Mouse (Mus musculus): ENCODE results near the gene Ube2v1. TPM values are rescaled to one million over a fixed set of nuclear protein-coding genes. Genes with fewer than 3 reads are reported as not detected.

The Ube2v1 gene
- polyA plus RNA-seq, 1 experiment from 2014 or later: 280 TPM

DNA sequence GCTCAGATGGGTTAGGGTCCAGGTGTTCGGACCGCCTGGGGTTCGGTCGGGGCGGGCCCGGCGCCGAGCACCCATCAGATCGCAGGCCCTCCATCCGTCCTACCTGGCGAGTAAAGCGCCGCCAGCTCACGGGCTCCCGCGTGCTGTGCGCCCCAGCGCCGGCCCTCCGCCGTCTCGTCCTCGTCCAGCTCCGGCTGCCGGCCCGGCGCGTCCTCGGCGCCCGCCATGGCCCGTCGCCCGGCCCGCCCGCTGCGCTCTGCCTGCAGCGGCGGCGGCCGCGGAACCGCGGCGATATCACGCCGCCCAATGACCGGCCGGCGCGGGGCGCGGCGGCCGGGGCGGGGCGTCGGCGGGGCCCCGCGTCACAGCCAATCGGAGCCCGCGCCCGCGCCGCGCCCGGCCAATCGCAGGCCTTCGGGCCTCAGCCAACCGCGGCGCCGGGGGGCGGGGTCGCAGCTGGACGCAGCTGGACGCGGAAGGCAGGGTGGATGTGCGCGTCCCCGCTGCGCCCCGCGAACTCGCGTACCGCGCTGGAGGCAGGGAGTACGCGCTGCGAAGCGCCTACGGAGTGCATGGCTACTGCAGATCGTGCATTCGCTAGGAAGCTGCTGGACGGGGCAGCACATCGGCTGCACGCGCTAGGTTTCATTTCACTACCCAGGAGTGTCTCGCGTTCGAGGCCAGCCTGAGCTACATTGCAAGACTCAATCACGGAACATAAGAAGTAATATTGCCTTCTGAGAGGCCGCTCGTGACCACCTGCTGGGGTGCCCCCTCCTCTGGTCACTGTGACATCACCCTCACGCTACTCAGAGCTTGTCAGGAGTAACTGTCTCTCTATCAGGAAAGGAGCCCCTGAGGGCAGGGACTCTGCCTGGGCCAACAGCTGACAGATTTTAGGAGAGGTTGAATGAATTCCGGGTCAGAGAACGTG is 29.6 kb upstream of the Ube2v1 start, which contains the start of gene Gm20431:
Gm20431 (minus strand) TSS at position 227 of the 934 bp plus-strand sequence.
- Histone ChIP-seq H3K27me3 (peaks cover 7% of the 10 kb centered on the region; the same call in 1 of the 2 replicates), H3K4me2 (peak within 1 kb of the TSS; percentile 91), H3K9me3 (no peaks in the 10 kb centered on the region), H3K4me3 (peak within 1 kb of the TSS; percentile 88), H3K36me3 (no peaks in the 10 kb centered on the region), H3K4me1 (peaks cover 39% of the 10 kb centered on the region), H3K27ac (peak within 1 kb of the TSS; percentile 74), H3K9ac (peak within 1 kb of the TSS; percentile 92)
- under 1% methylated on average over 106 of the region's 110 CpGs for WGBS
- ATAC-seq (ENCODE audit: borderline replicate concordance, extremely low read depth, low FRiP score, low TSS enrichment): peak; percentile 95

- Histone ChIP-seq H3K4me2 (peak overlapping the region; percentile 91), H3K36me3 (no peaks in the 10 kb centered on the region), H3K27me3 (peaks cover 7% of the 10 kb centered on the region; the same call in 1 of the 2 replicates), H3K27ac (peak overlapping the region; percentile 74; the same call in 1 of the 2 replicates), H3K4me1 (peaks cover 39% of the 10 kb centered on the region), H3K9ac (peak overlapping the region; percentile 92), H3K4me3 (peak overlapping the region; percentile 88), H3K9me3 (no peaks in the 10 kb centered on the region)
- WGBS: under 1% methylated on average over 12 of the region's 12 CpGs
- ATAC-seq (ENCODE audit: borderline replicate concordance, extremely low read depth, low FRiP score, low TSS enrichment): no peak
Measured at GRCm38 (mm10) chr2:167660611-167660971, 28.7 kb upstream of the Ube2v1 start.

- peaks cover 39% of the 10 kb centered on the region for H3K4me1 ChIP-seq
- WGBS: 19% methylated on average over 13 of the region's 13 CpGs
- H3K4me3 ChIP-seq: peak overlapping the region; percentile 88
- H3K4me2 ChIP-seq: peak overlapping the region; percentile 91
- H3K9ac ChIP-seq: peak overlapping the region; percentile 92
- peaks cover 7% of the 10 kb centered on the region; the same call in 1 of the 2 replicates for H3K27me3 ChIP-seq
- H3K27ac ChIP-seq: peak overlapping the region; percentile 74
- no peaks in the 10 kb centered on the region for H3K9me3 ChIP-seq
- no peak for ATAC-seq (ENCODE audit: borderline replicate concordance, extremely low read depth, low FRiP score, low TSS enrichment)
- no peaks in the 10 kb centered on the region for H3K36me3 ChIP-seq
Measured at GRCm38 (mm10) chr2:167659847-167660610, 28.1 kb upstream of the Ube2v1 start.

DNA sequence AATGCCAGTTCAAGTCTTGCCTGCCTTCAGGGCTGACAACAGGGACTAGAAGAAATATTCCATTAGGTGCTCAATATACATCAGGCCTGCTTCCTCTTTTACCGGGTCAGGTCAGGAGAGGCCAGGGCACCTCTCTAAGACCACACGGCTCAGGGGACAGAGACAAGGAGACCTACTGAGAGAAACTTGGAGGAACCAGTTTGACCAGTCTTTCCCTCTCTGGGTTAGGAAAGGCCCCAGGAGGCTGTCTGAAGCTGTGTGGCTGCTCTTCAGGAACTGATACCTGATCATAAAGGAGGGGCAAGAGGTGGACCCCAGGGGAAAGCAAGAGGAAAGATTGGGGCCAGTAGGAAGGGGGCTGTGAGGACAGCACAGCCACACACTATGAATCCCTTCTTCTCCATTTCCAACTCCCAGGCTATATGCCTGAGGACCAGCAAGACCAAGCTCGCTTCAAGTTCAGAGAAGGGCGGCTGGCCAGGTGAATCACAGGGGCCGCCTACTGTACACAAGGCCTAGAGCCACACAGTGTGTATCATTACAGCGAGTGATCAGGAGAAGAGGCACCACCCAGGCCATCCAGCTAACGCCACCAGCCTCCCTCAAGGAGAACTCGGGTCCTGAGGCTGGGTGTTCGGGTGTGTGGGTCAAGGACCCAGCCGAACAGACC is 27.4 kb upstream of the Ube2v1 start:
- no peak for ATAC-seq (ENCODE audit: borderline replicate concordance, extremely low read depth, low FRiP score, low TSS enrichment)
- Histone ChIP-seq H3K27ac (peak overlapping the region; percentile 74), H3K27me3 (peaks cover 7% of the 10 kb centered on the region; the same call in 1 of the 2 replicates), H3K4me3 (peak overlapping the region; percentile 88), H3K9me3 (no peaks in the 10 kb centered on the region), H3K4me1 (peaks cover 39% of the 10 kb centered on the region), H3K36me3 (peaks cover 2% of the 10 kb centered on the region; the same call in 1 of the 2 replicates), H3K4me2 (peak overlapping the region; percentile 91), H3K9ac (peak overlapping the region; percentile 92; the same call in 1 of the 2 replicates)
- 53% methylated on average over 10 of the region's 10 CpGs for WGBS

DNA sequence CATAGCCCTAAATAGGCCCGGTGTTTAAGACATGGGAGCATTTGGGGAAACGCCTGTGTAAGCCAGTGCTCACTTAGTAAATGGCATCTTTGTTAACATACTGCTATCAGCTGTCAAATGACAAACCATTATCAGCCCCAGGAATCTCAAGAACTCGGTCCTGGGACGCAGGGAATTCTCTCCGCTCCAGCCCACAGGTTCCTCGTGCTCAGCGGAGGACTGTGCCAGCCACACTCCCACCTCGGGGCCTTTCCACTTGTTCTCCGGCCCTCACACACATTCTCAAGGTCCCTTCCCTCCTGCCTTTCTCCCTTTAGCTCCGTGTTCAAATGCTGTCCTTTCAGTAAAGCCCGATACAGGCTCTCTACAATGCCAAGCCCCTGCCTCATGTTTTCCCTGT is 26.8 kb upstream of the Ube2v1 start:
- 48% methylated on average over 11 of the region's 11 CpGs for WGBS
- Histone ChIP-seq H3K27me3 (peaks cover 7% of the 10 kb centered on the region; the same call in 1 of the 2 replicates), H3K9me3 (no peaks in the 10 kb centered on the region), H3K4me2 (peak overlapping the region; percentile 91), H3K4me1 (peaks cover 39% of the 10 kb centered on the region), H3K9ac (no peak overlapping the region), H3K4me3 (no peak overlapping the region), H3K27ac (peak overlapping the region; percentile 12; the same call in 1 of the 2 replicates), H3K36me3 (peaks cover 6% of the 10 kb centered on the region; the same call in 1 of the 2 replicates)
- no peak for ATAC-seq (ENCODE audit: borderline replicate concordance, extremely low read depth, low FRiP score, low TSS enrichment)

DNA sequence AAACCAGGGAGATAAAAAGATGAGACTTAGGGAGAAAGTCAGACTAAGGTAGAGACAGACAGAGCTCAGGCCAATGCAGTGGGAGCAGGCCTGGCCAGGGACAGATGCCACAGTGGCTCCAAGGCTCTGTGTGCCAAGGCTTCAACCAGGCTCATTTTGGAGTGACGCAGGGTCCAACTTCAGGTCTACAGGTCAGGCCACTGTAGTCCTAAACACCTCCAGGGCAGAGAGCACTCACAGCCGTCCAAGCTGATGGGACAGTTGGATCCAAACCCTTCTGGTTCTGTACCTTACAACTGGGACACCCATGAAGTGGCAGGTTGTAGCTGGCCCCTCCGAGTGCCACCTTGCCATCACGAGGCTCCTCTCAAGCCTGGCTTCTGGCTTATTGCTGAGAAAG is 26.1 kb upstream of the Ube2v1 start:
- Histone ChIP-seq H3K4me3 (no peak overlapping the region), H3K27me3 (peaks cover 7% of the 10 kb centered on the region; the same call in 1 of the 2 replicates), H3K4me2 (no peak overlapping the region), H3K36me3 (peaks cover 6% of the 10 kb centered on the region; the same call in 1 of the 2 replicates), H3K9ac (peak overlapping the region; percentile 34), H3K27ac (no peak overlapping the region), H3K9me3 (no peaks in the 10 kb centered on the region), H3K4me1 (peaks cover 39% of the 10 kb centered on the region)
- ATAC-seq (ENCODE audit: borderline replicate concordance, extremely low read depth, low FRiP score, low TSS enrichment): no peak
- 84% methylated on average over 4 of the region's 4 CpGs for whole genome bisulfite sequencing

GRCm38 (mm10) chr2:167656629-167657478 is 25.0 kb upstream of the Ube2v1 start:
- ATAC-seq (ENCODE audit: borderline replicate concordance, extremely low read depth, low FRiP score, low TSS enrichment): no peak
- Histone ChIP-seq H3K27me3 (no peaks in the 10 kb centered on the region), H3K4me2 (no peak overlapping the region), H3K36me3 (peaks cover 6% of the 10 kb centered on the region; the same call in 1 of the 2 replicates), H3K4me1 (peaks cover 33% of the 10 kb centered on the region), H3K4me3 (no peak overlapping the region), H3K27ac (0 out of 2 replicates have a peak overlapping the region, but pooled peaks have one; percentile 22), H3K9ac (no peak overlapping the region), H3K9me3 (no peaks in the 10 kb centered on the region)
- WGBS: 79% methylated on average over 16 of the region's 16 CpGs

DNA sequence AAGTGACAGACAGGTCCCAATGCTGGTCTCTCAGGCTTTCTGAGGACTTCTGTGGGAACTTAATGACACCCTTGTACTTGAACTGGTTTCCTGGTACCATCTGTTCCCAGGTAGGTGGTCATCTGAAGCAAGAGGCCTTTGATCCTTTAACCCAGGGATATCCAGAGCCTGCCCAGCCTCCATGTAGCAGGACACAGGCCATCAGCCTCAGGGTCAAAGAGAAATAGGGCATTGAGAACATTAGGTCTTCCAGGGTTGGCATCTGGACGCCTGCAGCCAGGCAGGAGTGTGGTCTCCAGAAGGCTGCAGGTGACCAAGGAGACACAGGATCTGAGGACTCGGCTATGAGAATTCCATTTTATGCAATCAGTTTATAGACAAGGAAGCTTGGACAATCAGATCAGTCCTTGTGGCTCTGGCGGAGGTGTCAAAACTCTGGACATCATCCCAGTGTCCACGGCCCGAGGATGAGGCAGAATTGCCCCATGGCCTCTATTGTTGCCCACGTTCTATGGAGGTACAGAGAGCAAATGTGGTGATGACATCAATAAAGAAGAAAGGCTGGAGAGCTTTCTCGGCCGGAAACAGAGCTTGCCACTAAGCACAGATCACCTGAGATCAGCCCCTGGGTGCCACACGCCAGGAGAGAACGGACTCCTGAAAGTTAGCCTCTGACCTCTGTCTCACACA is 23.2 kb upstream of the Ube2v1 start:
- H3K4me1 ChIP-seq: peaks cover 22% of the 10 kb centered on the region
- WGBS: 84% methylated on average over 10 of the region's 10 CpGs

GRCm38 (mm10) chr2:167652694-167653093 is 20.8 kb upstream of the Ube2v1 start:
- H3K4me3 ChIP-seq: no peak overlapping the region
- H3K4me1 ChIP-seq: no peaks in the 10 kb centered on the region
- H3K27ac ChIP-seq: no peak overlapping the region
- no peak overlapping the region for H3K4me2 ChIP-seq
- no peaks in the 10 kb centered on the region for H3K27me3 ChIP-seq
- WGBS: 48% methylated on average over 7 of the region's 7 CpGs
- H3K36me3 ChIP-seq: peaks cover 13% of the 10 kb centered on the region
- ATAC-seq (ENCODE audit: borderline replicate concordance, extremely low read depth, low FRiP score, low TSS enrichment): no peak
- no peaks in the 10 kb centered on the region for H3K9me3 ChIP-seq
- H3K9ac ChIP-seq: no peak overlapping the region

More for the DNA sequence above, 23.2 kb upstream of the Ube2v1 start:
- Histone ChIP-seq H3K36me3 (peaks cover 6% of the 10 kb centered on the region; the same call in 1 of the 2 replicates), H3K27ac (no peak overlapping the region), H3K27me3 (no peaks in the 10 kb centered on the region), H3K9ac (no peak overlapping the region), H3K9me3 (no peaks in the 10 kb centered on the region), H3K4me2 (no peak overlapping the region), H3K4me3 (no peak overlapping the region)
- ATAC-seq (ENCODE audit: borderline replicate concordance, extremely low read depth, low FRiP score, low TSS enrichment): no peak

DNA sequence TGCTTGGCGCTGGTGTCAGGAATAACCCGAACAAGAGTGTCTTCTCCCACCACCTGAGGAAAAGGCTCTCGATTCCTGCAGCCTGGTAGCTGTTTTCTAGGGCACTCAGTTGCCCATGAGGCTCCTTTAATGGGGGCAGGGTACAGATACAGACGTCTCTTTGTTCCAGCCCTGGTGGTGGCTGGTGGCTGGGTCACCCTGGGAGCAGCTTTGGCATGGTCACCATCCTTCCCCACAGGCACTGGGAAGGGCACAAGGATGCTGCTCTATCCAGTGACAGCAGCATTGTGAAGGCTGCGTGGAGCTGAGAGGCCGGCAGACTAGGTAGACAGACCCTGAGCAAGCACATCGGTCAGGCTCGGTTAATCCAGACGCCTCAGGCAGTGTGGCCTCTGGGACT is 19.7 kb upstream of the Ube2v1 start:
- Histone ChIP-seq H3K4me3 (no peak overlapping the region), H3K9ac (no peak overlapping the region), H3K27ac (no peak overlapping the region), H3K4me2 (no peak overlapping the region), H3K27me3 (no peaks in the 10 kb centered on the region), H3K4me1 (no peaks in the 10 kb centered on the region), H3K9me3 (no peaks in the 10 kb centered on the region), H3K36me3 (peaks cover 16% of the 10 kb centered on the region)
- 87% methylated on average over 9 of the region's 9 CpGs for WGBS
- ATAC-seq (ENCODE audit: borderline replicate concordance, extremely low read depth, low FRiP score, low TSS enrichment): no peak
